In the genomic region with DNA sequence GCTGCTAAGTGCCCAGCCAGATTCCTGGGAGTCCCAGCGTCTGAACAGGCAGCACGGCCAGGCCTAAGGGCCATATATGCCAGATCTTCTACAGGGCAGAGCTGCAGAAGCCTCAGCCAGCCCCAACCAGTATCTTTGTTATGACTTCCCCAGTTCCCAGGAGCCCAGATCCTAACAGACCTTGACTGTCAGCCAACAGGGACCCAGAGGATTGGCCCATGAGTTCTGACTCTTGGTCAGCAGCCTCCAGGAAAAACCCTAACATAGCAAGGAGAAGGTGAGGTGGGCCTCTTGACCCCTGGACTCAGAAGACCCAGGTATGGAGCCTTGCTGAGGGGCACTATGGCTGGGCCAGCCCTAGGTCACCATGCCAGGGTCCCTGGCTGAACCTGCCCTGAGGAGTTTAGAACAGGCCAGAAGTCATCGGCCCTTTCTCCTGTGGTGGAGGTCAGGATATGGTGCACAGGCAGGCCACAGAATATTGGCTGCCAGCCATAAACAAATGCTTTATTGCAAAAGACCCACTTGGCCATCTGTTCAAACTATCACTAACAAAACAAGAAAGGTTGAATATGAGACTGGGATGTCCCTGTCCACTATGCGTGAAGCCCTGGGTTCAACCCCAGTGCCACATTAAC, we compare ENCODE assay signal across 16 mouse cellular contexts.
DNase-seq lines count a peak whose midpoint lies in the region; ATAC-seq and TF ChIP-seq lines count a peak whose summit lies in the region.
"Had no signal": no experiment of that assay in that cellular context is flagged by ENCODE, and none has a peak within 500 bp of the region (broad histone marks: within the 10 kb centered on the region; RNA-seq: fewer than 3 reads in every experiment).

No protein-coding gene starts in this region.

- H3K4me2 ChIP-seq in lung, embryonic 15.5 days: no peak overlapping the region
- H3K4me2 ChIP-seq in embryonic facial prominence, embryonic 15.5 days (replicated peaks): no peak overlapping the region
- no peak overlapping the region for H3K4me2 ChIP-seq in myocyte (ENCODE audit: low read depth)
- H3K4me2 ChIP-seq: forebrain, embryonic 13.5 days had no signal

- H3K36me3 ChIP-seq in lung, embryonic 15.5 days: no peaks in the 10 kb centered on the region
- peaks cover 11% of the 10 kb centered on the region; the same call in 1 of the 2 replicates for H3K36me3 ChIP-seq in embryonic facial prominence, embryonic 15.5 days
- H3K36me3 ChIP-seq in myocyte (ENCODE audit: control insufficient read depth, insufficient read depth): no peaks in the 10 kb centered on the region

- no peak overlapping the region for H3K9ac ChIP-seq in lung, embryonic 15.5 days
- H3K9ac ChIP-seq in embryonic facial prominence, embryonic 15.5 days: no peak overlapping the region
- H3K9ac ChIP-seq: forebrain, embryonic 13.5 days had no signal

- no peak for TF ChIP-seq CTCF in gastrocnemius, adult 2 months (IDR thresholded peaks at IDR 0.05)
- no peak for TF ChIP-seq CTCF in lung, adult 2 months (IDR thresholded peaks at IDR 0.05; ENCODE audit: insufficient read depth, low read length)

- WGBS in lung, embryonic 15.5 days: 47% methylated on average over 4 of the region's 4 CpGs
- WGBS in lung, adult 2 months: 35% methylated on average over 4 of the region's 4 CpGs
- 76% methylated on average over 4 of the region's 4 CpGs for WGBS in embryonic facial prominence, embryonic 15.5 days

- H3ac ChIP-seq in myocyte (ENCODE audit: control insufficient read depth, insufficient read length): no peak overlapping the region

- H3K9me3 ChIP-seq in lung, embryonic 15.5 days: no peaks in the 10 kb centered on the region
- no peaks in the 10 kb centered on the region for H3K9me3 ChIP-seq in embryonic facial prominence, embryonic 15.5 days (replicated peaks)
- H3K9me3 ChIP-seq: forebrain, embryonic 13.5 days; hindbrain, embryonic 10.5 days; megakaryocyte, embryonic 14.5 days had no signal

- no peak for ATAC-seq in lung, embryonic 15.5 days (ENCODE audit: borderline replicate concordance, extremely low read depth, low FRiP score, low TSS enrichment)
- ATAC-seq in embryonic facial prominence, embryonic 15.5 days (ENCODE audit: insufficient number of reproducible peaks, low FRiP score, low TSS enrichment, low read depth): no peak
- ATAC-seq: CD4-positive, CD25-positive, alpha-beta regulatory T cell, adult 4 months; forebrain, embryonic 13.5 days; Patski had no signal

- H3K27ac ChIP-seq in gastrocnemius, adult 2 months: peak overlapping the region; percentile 10; the same call in 1 of the 2 replicates
- peak overlapping the region; percentile 60 for H3K27ac ChIP-seq in lung, embryonic 15.5 days
- 0 out of 2 replicates have a peak overlapping the region, but pooled peaks have one; percentile 13 for H3K27ac ChIP-seq in embryonic facial prominence, embryonic 15.5 days (replicated peaks)
- H3K27ac ChIP-seq: forebrain, embryonic 13.5 days; hindbrain, embryonic 10.5 days had no signal

- DNase-seq in gastrocnemius, adult 2 months: no peak
- no peak for DNase-seq in gastrocnemius, postnatal 4 days (ENCODE audit: low spot score in 2 of 2)
- no peak for DNase-seq in lung, adult 2 months
- DNase-seq in cerebellum, adult 9-11 months: no peak
- DNase-seq in T-cell, adult 2 months (ENCODE audit: low spot score): no peak
- DNase-seq: gastrocnemius, postnatal 14 days; kidney, adult 8-10 months; left cerebral cortex, postnatal 4 days had no signal

- no peak overlapping the region for H3K4me3 ChIP-seq in gastrocnemius, adult 2 months
- H3K4me3 ChIP-seq in lung, embryonic 15.5 days: no peak overlapping the region
- no peak overlapping the region for H3K4me3 ChIP-seq in lung, adult 2 months (replicated peaks; ENCODE audit: extremely low read depth, low read depth, low read length)
- no peak overlapping the region for H3K4me3 ChIP-seq in embryonic facial prominence, embryonic 15.5 days (replicated peaks)
- H3K4me3 ChIP-seq in myocyte: no peak overlapping the region
- H3K4me3 ChIP-seq: forebrain, embryonic 13.5 days; hindbrain, embryonic 10.5 days; megakaryocyte, embryonic 14.5 days had no signal

- TF ChIP-seq POLR2A in lung, adult 2 months (IDR thresholded peaks at IDR 0.05; ENCODE audit: borderline replicate concordance, extremely low read depth, low read depth, low read length): no peak
- TF ChIP-seq POLR2A in myocyte (IDR thresholded peaks at IDR 0.05; ENCODE audit: insufficient read length, low read depth): no peak

- no peaks in the 10 kb centered on the region for H3K79me2 ChIP-seq in myocyte (ENCODE audit: control insufficient read depth, insufficient read depth)

- intact Hi-C loops in gastrocnemius, adult 2 months (cut with DNase I): loop anchor here (10.0 kb wide), 1 partner anchor 744 kb away; a partner anchor contains a TSS

- H3K4me1 ChIP-seq in lung, embryonic 15.5 days: peaks cover 34% of the 10 kb centered on the region
- no peaks in the 10 kb centered on the region for H3K4me1 ChIP-seq in lung, adult 2 months (ENCODE audit: control insufficient read depth, insufficient read depth, low read length)
- H3K4me1 ChIP-seq in embryonic facial prominence, embryonic 15.5 days: peaks cover 17% of the 10 kb centered on the region
- H3K4me1 ChIP-seq: forebrain, embryonic 13.5 days had no signal

- H3K27me3 ChIP-seq in lung, embryonic 15.5 days: no peaks in the 10 kb centered on the region
- H3K27me3 ChIP-seq in embryonic facial prominence, embryonic 15.5 days: no peaks in the 10 kb centered on the region
- H3K27me3 ChIP-seq in myocyte (ENCODE audit: control insufficient read depth, insufficient read depth, insufficient read length): no peaks in the 10 kb centered on the region
- H3K27me3 ChIP-seq: forebrain, embryonic 13.5 days; Patski had no signal

TF ChIP-seq in myocyte, 11 proteins besides CTCF, POLR2A, EP300 and RAD21:
- TF ChIP-seq E2F4 (IDR thresholded peaks at IDR 0.05; ENCODE audit: insufficient read depth): no peak
- TF ChIP-seq USF1 (IDR thresholded peaks at IDR 0.05; ENCODE audit: low read depth): no peak
- 0 out of 2 replicates have a peak, but pooled peaks have one; percentile 33 for TF ChIP-seq CEBPB (IDR thresholded peaks at IDR 0.05; ENCODE audit: insufficient read depth, poor library complexity, severe bottlenecking)
- no peak for TF ChIP-seq TCF12 (IDR thresholded peaks at IDR 0.05; ENCODE audit: insufficient read depth, poor library complexity, severe bottlenecking)
- no peak for TF ChIP-seq MYOG (IDR thresholded peaks at IDR 0.05; ENCODE audit: control insufficient read depth in 1 of 3, insufficient read depth in 1 of 3, insufficient read length in 2 of 3, low read depth in 2 of 3)
- no peak for TF ChIP-seq POLR2AphosphoS2 (IDR thresholded peaks at IDR 0.05; ENCODE audit: insufficient read length, low read depth)

Comparison
In these comparisons a context has a peak if more than half of its experiments do, and no peak if none do; other contexts are left out.
1. H3K27ac ChIP-seq: peak in every context shown above with its lines; median percentile 60 in lung, embryonic 15.5 days; 13 in embryonic facial prominence, embryonic 15.5 days; 10 in gastrocnemius, adult 2 months.